Mouse (Mus musculus) erythroblast, embryonic 14.5 days (primary cell): ENCODE data around the gene Fam241b.

Experiments used
- GATA1 ChIP-seq: IDR thresholded peaks from 2 replicates; pipeline ENCODE4 v1.6.1; 2012; ENCODE audit warnings: low read length, inconsistent platforms, mixed read lengths
- TAL1 ChIP-seq: IDR thresholded peaks from 3 replicates; pipeline ENCODE4 v1.6.1; 2012; ENCODE audit warnings: low read length, inconsistent platforms, mixed read lengths

GRCm38 (mm10) chr10:62058508-62059375 lies 85.0 kb downstream of the Fam241b start:
- TF ChIP-seq TAL1 (no peak), GATA1 (no peak)
